22 mouse cellular contexts compared by ENCODE assay signal in genomic region chr4:89678713-89679112, GRCm38 (mm10). TPM values are rescaled to one million over a fixed set of nuclear protein-coding genes. Genes with fewer than 3 reads are reported as not detected.
DNase-seq lines count a peak whose midpoint lies in the region; ATAC-seq and TF ChIP-seq lines count a peak whose summit lies in the region.
"Had no signal": no experiment of that assay in that cellular context is flagged by ENCODE, and none has a peak within 500 bp of the region (broad histone marks: within the 10 kb centered on the region; RNA-seq: fewer than 3 reads in every experiment).

No protein-coding gene starts in this region.

- peaks cover 5% of the 10 kb centered on the region; the same call in 1 of the 2 replicates for H3K27me3 ChIP-seq in forebrain, embryonic 10.5 days (ENCODE audit: poor library complexity, severe bottlenecking)
- H3K27me3 ChIP-seq in forebrain, postnatal 0 days (ENCODE audit: insufficient read depth, low read length), result no peaks in the 10 kb centered on the region
- no peaks in the 10 kb centered on the region for H3K27me3 ChIP-seq in midbrain, embryonic 12.5 days
- H3K27me3 ChIP-seq in midbrain, embryonic 10.5 days (ENCODE audit: low read depth, poor library complexity, severe bottlenecking), result no peaks in the 10 kb centered on the region
- no peaks in the 10 kb centered on the region for H3K27me3 ChIP-seq in forebrain, embryonic 16.5 days (replicated peaks; ENCODE audit: control insufficient read depth, insufficient read depth, low read length)
- no peaks in the 10 kb centered on the region for H3K27me3 ChIP-seq in liver, embryonic 11.5 days (replicated peaks; ENCODE audit: control insufficient read depth, insufficient read depth, low read length)
- H3K27me3 ChIP-seq: hindbrain, embryonic 15.5 days; limb, embryonic 13.5 days; liver, embryonic 15.5 days; megakaryocyte, embryonic 14.5 days had no signal

- H3K9ac ChIP-seq in forebrain, postnatal 0 days, result no peak overlapping the region
- H3K9ac ChIP-seq in midbrain, embryonic 12.5 days (replicated peaks), result no peak overlapping the region
- H3K9ac ChIP-seq in forebrain, embryonic 16.5 days (replicated peaks; ENCODE audit: low read depth, low read length), result no peak overlapping the region
- no peak overlapping the region for H3K9ac ChIP-seq in liver, embryonic 11.5 days (ENCODE audit: low read depth, low read length)
- H3K9ac ChIP-seq: hindbrain, embryonic 15.5 days; limb, embryonic 13.5 days; liver, embryonic 15.5 days had no signal

- no peaks in the 10 kb centered on the region for H3K36me3 ChIP-seq in forebrain, embryonic 10.5 days (replicated peaks)
- no peaks in the 10 kb centered on the region for H3K36me3 ChIP-seq in forebrain, postnatal 0 days (ENCODE audit: insufficient read depth)
- no peaks in the 10 kb centered on the region for H3K36me3 ChIP-seq in midbrain, embryonic 12.5 days
- no peaks in the 10 kb centered on the region for H3K36me3 ChIP-seq in midbrain, embryonic 10.5 days
- no peaks in the 10 kb centered on the region for H3K36me3 ChIP-seq in forebrain, embryonic 16.5 days (ENCODE audit: control insufficient read depth, insufficient read depth)
- no peaks in the 10 kb centered on the region for H3K36me3 ChIP-seq in liver, embryonic 11.5 days (ENCODE audit: control insufficient read depth, insufficient read depth, low read length)
- H3K36me3 ChIP-seq: hindbrain, embryonic 15.5 days; limb, embryonic 13.5 days; liver, embryonic 15.5 days had no signal

- H3K27ac ChIP-seq in forebrain, embryonic 10.5 days, result 0 out of 2 replicates have a peak overlapping the region, but pooled peaks have one; percentile 51
- no peak overlapping the region for H3K27ac ChIP-seq in forebrain, postnatal 0 days (ENCODE audit: low read depth, low read length)
- H3K27ac ChIP-seq in midbrain, embryonic 12.5 days (replicated peaks), result no peak overlapping the region
- H3K27ac ChIP-seq in midbrain, embryonic 10.5 days (replicated peaks), result no peak overlapping the region
- H3K27ac ChIP-seq in forebrain, embryonic 16.5 days (ENCODE audit: low read length), result no peak overlapping the region
- no peak overlapping the region for H3K27ac ChIP-seq in liver, embryonic 11.5 days (ENCODE audit: low read depth, low read length)
- H3K27ac ChIP-seq: hindbrain, embryonic 15.5 days; limb, embryonic 13.5 days; liver, embryonic 15.5 days had no signal

- H3K4me2 ChIP-seq in forebrain, postnatal 0 days (ENCODE audit: low read depth), result no peak overlapping the region
- H3K4me2 ChIP-seq in midbrain, embryonic 12.5 days (replicated peaks), result no peak overlapping the region
- H3K4me2 ChIP-seq in forebrain, embryonic 16.5 days (ENCODE audit: low read length), result no peak overlapping the region
- H3K4me2 ChIP-seq in liver, embryonic 11.5 days, result no peak overlapping the region
- H3K4me2 ChIP-seq: hindbrain, embryonic 15.5 days; limb, embryonic 13.5 days; liver, embryonic 15.5 days had no signal

- H3K4me1 ChIP-seq in forebrain, embryonic 10.5 days, result peaks cover 35% of the 10 kb centered on the region
- no peaks in the 10 kb centered on the region for H3K4me1 ChIP-seq in forebrain, postnatal 0 days (ENCODE audit: insufficient read depth)
- peaks cover 22% of the 10 kb centered on the region for H3K4me1 ChIP-seq in midbrain, embryonic 12.5 days
- H3K4me1 ChIP-seq in midbrain, embryonic 10.5 days, result peaks cover 24% of the 10 kb centered on the region
- peaks cover 6% of the 10 kb centered on the region for H3K4me1 ChIP-seq in forebrain, embryonic 16.5 days (replicated peaks; ENCODE audit: control insufficient read depth, insufficient read depth, low read length)
- no peaks in the 10 kb centered on the region for H3K4me1 ChIP-seq in liver, embryonic 11.5 days (replicated peaks; ENCODE audit: control insufficient read depth, insufficient read depth, low read length)
- H3K4me1 ChIP-seq: hindbrain, embryonic 15.5 days; limb, embryonic 13.5 days; liver, embryonic 15.5 days; megakaryocyte, embryonic 14.5 days had no signal

- ATAC-seq in forebrain, postnatal 0 days, result no peak
- peak; percentile 69 for ATAC-seq in midbrain, embryonic 12.5 days (ENCODE audit: low FRiP score, low read depth)
- peak; percentile 49 for ATAC-seq in forebrain, embryonic 16.5 days
- no peak for ATAC-seq in liver, embryonic 11.5 days (replicated peaks; ENCODE audit: low FRiP score)

- no peak for TF ChIP-seq CTCF in forebrain, postnatal 0 days (IDR thresholded peaks at IDR 0.05; ENCODE audit: low read depth)

- no peaks in the 10 kb centered on the region for H3K9me3 ChIP-seq in forebrain, embryonic 10.5 days
- no peaks in the 10 kb centered on the region for H3K9me3 ChIP-seq in forebrain, postnatal 0 days (ENCODE audit: low read length)
- H3K9me3 ChIP-seq in midbrain, embryonic 12.5 days, result no peaks in the 10 kb centered on the region
- H3K9me3 ChIP-seq in midbrain, embryonic 10.5 days (replicated peaks), result no peaks in the 10 kb centered on the region
- H3K9me3 ChIP-seq in forebrain, embryonic 16.5 days (ENCODE audit: control insufficient read depth, low read length), result no peaks in the 10 kb centered on the region
- no peaks in the 10 kb centered on the region for H3K9me3 ChIP-seq in liver, embryonic 11.5 days (ENCODE audit: control insufficient read depth, low read length)
- H3K9me3 ChIP-seq: hindbrain, embryonic 15.5 days; limb, embryonic 13.5 days; liver, embryonic 15.5 days; megakaryocyte, embryonic 14.5 days had no signal

- WGBS in forebrain, embryonic 10.5 days, result 42% methylated on average over 5 of the region's 5 CpGs
- 9% methylated on average over 5 of the region's 5 CpGs for WGBS in forebrain, postnatal 0 days
- WGBS in midbrain, embryonic 12.5 days, result 47% methylated on average over 5 of the region's 5 CpGs
- 66% methylated on average over 5 of the region's 5 CpGs for WGBS in midbrain, embryonic 10.5 days
- 4% methylated on average over 5 of the region's 5 CpGs for WGBS in forebrain, embryonic 16.5 days
- WGBS in liver, embryonic 11.5 days, result 77% methylated on average over 5 of the region's 5 CpGs

- H3K4me3 ChIP-seq in forebrain, embryonic 10.5 days, result no peak overlapping the region
- H3K4me3 ChIP-seq in forebrain, postnatal 0 days (ENCODE audit: low read depth, low read length), result no peak overlapping the region
- H3K4me3 ChIP-seq in midbrain, embryonic 12.5 days, result no peak overlapping the region
- no peak overlapping the region for H3K4me3 ChIP-seq in midbrain, embryonic 10.5 days
- no peak overlapping the region for H3K4me3 ChIP-seq in forebrain, embryonic 16.5 days (replicated peaks; ENCODE audit: low read length)
- no peak overlapping the region for H3K4me3 ChIP-seq in liver, embryonic 11.5 days (ENCODE audit: low read depth, low read length)
- H3K4me3 ChIP-seq: hindbrain, embryonic 15.5 days; limb, embryonic 13.5 days; liver, embryonic 15.5 days; megakaryocyte, embryonic 14.5 days had no signal

- DNase-seq in forebrain, embryonic 10.5 days (ENCODE audit: extremely low spot score, low spot score), result peak; percentile 22
- DNase-seq in forebrain, postnatal 0 days, result no peak
- no peak for DNase-seq in midbrain, embryonic 10.5 days (ENCODE audit: low spot score)
- DNase-seq in liver, embryonic 11.5 days (ENCODE audit: low spot score), result no peak
- DNase-seq in adrenal gland, adult 2 months, result no peak
- DNase-seq: adrenal gland, postnatal 10 days; cerebellum, adult 2 months; gastrocnemius, postnatal 10 days; kidney, adult 18-20 months; kidney, postnatal 10 days; layer of hippocampus, adult 9-11 months; lung, postnatal 10 days; right cerebral cortex, postnatal 4 days; thymus, postnatal 25 days had no signal

RNA-seq across cellular contexts. Expression of gene Dmrta1, which starts 0.5 kb away (rescaled TPM):
- 9.3 and 11.1 TPM in 2 replicates for polyA plus RNA-seq in forebrain, embryonic 10.5 days (2016; fragmentation: Nextera tagmentation; extraction: Ambion mirVana)
- 1.3 and 1.5 TPM in 2 replicates for total RNA-seq in forebrain, postnatal 0 days (2014; rRNA removed)
- 0.18 and 0.19 TPM in 2 replicates for polyA plus RNA-seq in forebrain, postnatal 0 days (2015; fragmentation: Nextera tagmentation; extraction: Ambion mirVana)
- 1.3 and 2.1 TPM in 2 replicates for polyA plus RNA-seq in midbrain, embryonic 12.5 days (2016; fragmentation: Nextera tagmentation; extraction: Ambion mirVana)
- polyA plus RNA-seq in midbrain, embryonic 10.5 days (2016; fragmentation: Nextera tagmentation; extraction: Ambion mirVana), result 1.5 and 1.9 TPM in 2 replicates
- polyA plus RNA-seq in forebrain, embryonic 16.5 days (2015; fragmentation: Nextera tagmentation; extraction: Ambion mirVana), result 0.32 and 0.41 TPM in 2 replicates
- polyA plus RNA-seq in liver, embryonic 11.5 days (2014; fragmentation: Nextera tagmentation; extraction: Ambion mirVana), result not detected in 2 replicates
- total RNA-seq in adrenal gland, adult 2 months (2021), result 1 to 10 TPM in 1 of 2 experiments, under 1 TPM in 1; 0.10 to 1.3 TPM
- polyA plus RNA-seq in adrenal gland, adult 2 months (2012; rRNA removed), result 0.03 and 0.22 TPM in 2 replicates
- total RNA-seq: common myeloid progenitor, adult 5-6 weeks; heart, adult 8-10 months had no signal
- polyA plus RNA-seq: liver, embryonic 15.5 days had no signal

Comparison
In these comparisons a context has a peak if more than half of its experiments do, and no peak if none do; other contexts are left out.
1. ATAC-seq: peak in midbrain, embryonic 12.5 days (single experiment) and forebrain, embryonic 16.5 days (single experiment); none in forebrain, postnatal 0 days (single experiment) and liver, embryonic 11.5 days (single experiment).